ENCODE assay signal across 19 mouse cellular contexts in genomic region chr12:101917165-101917564, GRCm38 (mm10).
"Had no signal": no experiment of that assay in that cellular context is flagged by ENCODE, and none has a peak within 500 bp of the region (broad histone marks: within the 10 kb centered on the region; RNA-seq: fewer than 3 reads in every experiment).

No protein-coding gene starts in this region.

- H3K4me2 ChIP-seq: liver, embryonic 12.5 days; lung, embryonic 14.5 days; midbrain, embryonic 13.5 days; neural tube, embryonic 13.5 days; neural tube, embryonic 15.5 days had no signal

- H3K4me3 ChIP-seq: liver, embryonic 12.5 days; midbrain, embryonic 10.5 days; midbrain, embryonic 13.5 days; myocyte; neural tube, embryonic 13.5 days; neural tube, embryonic 15.5 days had no signal

- H3K9me3 ChIP-seq: liver, embryonic 12.5 days; midbrain, embryonic 10.5 days; midbrain, embryonic 13.5 days; neural tube, embryonic 13.5 days; neural tube, embryonic 15.5 days had no signal

- ATAC-seq: liver, embryonic 12.5 days; midbrain, embryonic 13.5 days; midbrain, embryonic 16.5 days had no signal

- DNase-seq: lung, adult 18-20 months; lung, embryonic 14.5 days; lung, postnatal 10 days; retina, postnatal 1 day; right cerebral cortex, postnatal 14 days; right cerebral cortex, postnatal 4 days; spleen, adult 18-20 months; thymus, adult 18-20 months; thymus, postnatal 25 days; thymus, postnatal 4 days had no signal

- H3K9ac ChIP-seq: liver, embryonic 12.5 days; liver, embryonic 14.5 days; lung, embryonic 14.5 days; midbrain, embryonic 13.5 days; neural tube, embryonic 13.5 days; neural tube, embryonic 15.5 days had no signal

- H3K27me3 ChIP-seq: liver, embryonic 12.5 days; midbrain, embryonic 13.5 days; neural tube, embryonic 13.5 days; neural tube, embryonic 15.5 days had no signal

- H3K27ac ChIP-seq: liver, embryonic 12.5 days; liver, embryonic 14.5 days; macrophage; midbrain, embryonic 10.5 days; midbrain, embryonic 13.5 days; neural tube, embryonic 13.5 days; neural tube, embryonic 15.5 days had no signal
